Mouse (Mus musculus) thymus, adult 2 months (tissue): ENCODE data around the gene Cd79a. TPM values are rescaled to one million over a fixed set of nuclear protein-coding genes. Genes with fewer than 3 reads are reported as not detected.

Experiments
- DNase-seq: peaks from one replicate; pipeline ENCODE4 v3.0.0; 2021
- H3K27ac ChIP-seq: fragments of 200-500 bp; 2 replicates; pipeline ENCODE4 v1.5.1; 2012; ENCODE audit warnings: low read length, control low read depth; ENCODE audit not compliant: control insufficient read depth, insufficient read depth
- H3K27me3 ChIP-seq: fragments of 200-500 bp; 2 replicates; pipeline ENCODE4 v1.6.1; 2012; ENCODE audit warnings: mild to moderate bottlenecking, low read length, moderate library complexity, mixed read lengths; ENCODE audit not compliant: control insufficient read depth, insufficient read depth
- H3K36me3 ChIP-seq: fragments of 200-500 bp; 2 replicates; pipeline ENCODE4 v1.6.1; 2012; ENCODE audit warnings: mild to moderate bottlenecking, low read length, moderate library complexity; ENCODE audit not compliant: control insufficient read depth, insufficient read depth
- H3K4me1 ChIP-seq: fragments of 200-500 bp; replicated peaks from 2 replicates; pipeline ENCODE4 v1.6.1; 2012; ENCODE audit warnings: low read length; ENCODE audit not compliant: control insufficient read depth, insufficient read depth
- H3K4me3 ChIP-seq: fragments of 200-500 bp; 2 replicates; pipeline ENCODE4 v1.5.1; 2012; ENCODE audit warnings: mild to moderate bottlenecking, low read length, control low read depth, moderate library complexity; ENCODE audit not compliant: control insufficient read depth, insufficient read depth
- CTCF ChIP-seq: fragments of 200-500 bp; IDR thresholded peaks from 2 replicates; pipeline ENCODE4 v1.5.1; 2012; ENCODE audit warnings: mild to moderate bottlenecking, control low read depth, low read length, moderate library complexity, borderline replicate concordance; ENCODE audit not compliant: control insufficient read depth, poor library complexity, insufficient read depth; ENCODE audit errors: extremely low read depth
- POLR2A ChIP-seq: fragments of 200-500 bp; IDR thresholded peaks from 2 replicates; pipeline ENCODE4 v1.6.1; 2012; ENCODE audit warnings: mild to moderate bottlenecking, low read length, control low read depth, moderate library complexity; ENCODE audit not compliant: control insufficient read depth, poor library complexity, insufficient read depth; ENCODE audit errors: extremely low read depth
- WGBS: fragments of 180-500 bp; shearing (Covaris S2); methylation state at CpG from one replicate; pipeline ENCODE4 v1.1.7; 2018; 5-methylcytosine and 5-hydroxymethylcytosine counted together
- polyA plus RNA-seq: library from polyadenylated mRNA; depleted of rRNA; stranded (reverse); fragments of >200 nt; gene quantifications from 2 replicates; pipeline ENCODE4 v1.2.3, GENCODE M21; 2012; rRNA removed

Gene Cd79a
- polyA plus RNA-seq, 1 experiment, result 38.2 TPM

GRCm38 (mm10) chr7:24943641-24944040 is 46.5 kb downstream of the Cd79a start:
- 14% methylated on average over 6 of the region's 6 CpGs for WGBS
- DNase-seq, result no peak
- no peaks in the 10 kb centered on the region for H3K36me3 ChIP-seq
- H3K4me3 ChIP-seq, result no peak overlapping the region
- peaks cover 32% of the 10 kb centered on the region for H3K27me3 ChIP-seq
- TF ChIP-seq CTCF, result no peak
- no peak for TF ChIP-seq POLR2A
- peaks cover 9% of the 10 kb centered on the region; the same call in 1 of the 2 replicates for H3K4me1 ChIP-seq
- H3K27ac ChIP-seq, result no peak overlapping the region

GRCm38 (mm10) chr7:24944257-24944950 is 47.2 kb downstream of the Cd79a start, which contains the start of gene Gm4881:
Gene Gm4881, minus strand, starts transcription at chr7:24944494.
- no peaks in the 10 kb centered on the region for H3K36me3 ChIP-seq
- no peak within 1 kb of the TSS for H3K27ac ChIP-seq
- H3K4me3 ChIP-seq, result peak within 1 kb of the TSS; percentile 34; the same call in 1 of the 2 replicates
- TF ChIP-seq CTCF (no peak), POLR2A (no peak)
- WGBS, result 1% methylated on average over 72 of the region's 72 CpGs
- DNase-seq, result no peak
- peaks cover 32% of the 10 kb centered on the region for H3K27me3 ChIP-seq
- H3K4me1 ChIP-seq, result peaks cover 9% of the 10 kb centered on the region; the same call in 1 of the 2 replicates

- no peak for TF ChIP-seq POLR2A
- no peak for TF ChIP-seq CTCF
- no peak overlapping the region for H3K4me3 ChIP-seq
- H3K4me1 ChIP-seq, result peaks cover 9% of the 10 kb centered on the region; the same call in 1 of the 2 replicates
- peaks cover 29% of the 10 kb centered on the region for H3K27me3 ChIP-seq
- H3K36me3 ChIP-seq, result no peaks in the 10 kb centered on the region
- WGBS, result 34% methylated on average over 7 of the region's 7 CpGs
- H3K27ac ChIP-seq, result no peak overlapping the region
- no peak for DNase-seq
Measured at GRCm38 (mm10) chr7:24947316-24948048, 50.3 kb downstream of the Cd79a start.

- H3K27ac ChIP-seq, result no peak overlapping the region
- H3K4me3 ChIP-seq, result no peak overlapping the region
- 5% methylated on average over 29 of the region's 29 CpGs for WGBS
- TF ChIP-seq CTCF (no peak), POLR2A (no peak)
- peaks cover 12% of the 10 kb centered on the region; the same call in 1 of the 2 replicates for H3K4me1 ChIP-seq
- no peak for DNase-seq
- H3K36me3 ChIP-seq, result no peaks in the 10 kb centered on the region
- peaks cover 21% of the 10 kb centered on the region for H3K27me3 ChIP-seq
Measured at GRCm38 (mm10) chr7:24948774-24949173, 51.6 kb downstream of the Cd79a start.

- Histone ChIP-seq H3K4me1 (peaks cover 13% of the 10 kb centered on the region), H3K27me3 (peaks cover 14% of the 10 kb centered on the region), H3K27ac (no peak overlapping the region), H3K4me3 (no peak overlapping the region), H3K36me3 (no peaks in the 10 kb centered on the region)
- 9% methylated on average over 8 of the region's 8 CpGs for WGBS
- DNase-seq, result peak; percentile 84
- TF ChIP-seq CTCF (peak; percentile 85; the same call in 1 of the 2 replicates), POLR2A (no peak)
Measured at GRCm38 (mm10) chr7:24949958-24950623, 52.9 kb downstream of the Cd79a start.

Other genes starting within 250 kb of the Cd79a start
- 0.38 TPM in 1 of 2 replicates, not detected in the other for gene Tex101, start 220.7 kb upstream of the Cd79a start, polyA plus RNA-seq
- not detected in 2 replicates for gene BC049730, start 188.1 kb upstream of the Cd79a start, polyA plus RNA-seq
- not detected in 2 replicates for gene Gm4763, start 170.5 kb upstream of the Cd79a start, polyA plus RNA-seq
- gene Cd177, start 137.1 kb upstream of the Cd79a start, polyA plus RNA-seq, result 2.9 and 3.0 TPM in 2 replicates
- 1.4 and 2.1 TPM in 2 replicates for gene Ceacam10, start 120.2 kb upstream of the Cd79a start, polyA plus RNA-seq
- gene Gm9844, start 35.2 kb upstream of the Cd79a start, polyA plus RNA-seq, result 6.4 and 6.8 TPM in 2 replicates
- 0.15 TPM in 1 of 2 replicates, not detected in the other for gene Lypd4, start 27.4 kb upstream of the Cd79a start, polyA plus RNA-seq
- gene Dmrtc2, start 27.3 kb upstream of the Cd79a start, polyA plus RNA-seq, result not detected in 2 replicates
- gene Rps19, start 13.0 kb upstream of the Cd79a start, polyA plus RNA-seq, result 543 and 698 TPM in 2 replicates
- gene Arhgef1, start 5.5 kb downstream of the Cd79a start, polyA plus RNA-seq, result 1,726 and 1,877 TPM in 2 replicates
- gene Gm4881, start 47.1 kb downstream of the Cd79a start, polyA plus RNA-seq, result 0.31 TPM in 1 of 2 replicates, not detected in the other
- gene Rabac1, start 75.4 kb downstream of the Cd79a start, polyA plus RNA-seq, result 433 and 569 TPM in 2 replicates
- 5.6 and 7.1 TPM in 2 replicates for gene Atp1a3, start 108.6 kb downstream of the Cd79a start, polyA plus RNA-seq
- 19.1 and 23.0 TPM in 2 replicates for gene Grik5, start 175.0 kb downstream of the Cd79a start, polyA plus RNA-seq
- gene Zfp574, start 175.2 kb downstream of the Cd79a start, polyA plus RNA-seq, result 65.0 and 68.8 TPM in 2 replicates